Mouse (Mus musculus) spleen, adult 2 months (tissue): ENCODE data around the gene Sugp1.

Experiments
- CTCF ChIP-seq: fragments of 200-500 bp; IDR thresholded peaks from 2 replicates; pipeline ENCODE4 v1.5.1; 2011; ENCODE audit warnings: mild to moderate bottlenecking, inconsistent platforms; ENCODE audit not compliant: insufficient read depth, insufficient read length, insufficient replicate concordance; ENCODE audit errors: extremely low read depth
- POLR2A ChIP-seq: fragments of 200-500 bp; IDR thresholded peaks from 2 replicates; pipeline ENCODE4 v1.6.1; 2011; ENCODE audit warnings: low read depth, low read length, inconsistent platforms

DNA sequence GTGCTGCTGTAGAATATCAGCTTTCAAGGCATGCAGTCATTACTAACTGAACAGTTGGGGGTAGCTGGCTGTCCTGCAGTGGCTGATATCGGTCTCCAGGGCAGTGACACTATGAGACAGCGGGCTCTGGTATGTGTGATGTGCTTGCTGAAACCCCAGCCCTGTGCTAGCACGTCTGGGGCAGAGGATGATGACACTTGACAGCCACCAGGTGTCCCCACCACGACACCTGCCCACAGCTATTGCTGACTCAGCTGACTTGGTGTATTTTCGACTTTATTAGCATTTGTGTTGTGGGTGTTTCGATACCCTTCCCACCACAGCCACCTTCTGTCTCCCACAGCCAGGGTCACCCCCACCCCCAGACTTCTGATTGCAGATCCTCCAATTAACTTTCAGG lies 61.9 kb downstream of the Sugp1 start:
- TF ChIP-seq POLR2A (no peak), CTCF (peak; percentile 89; the same call in 1 of the 2 replicates)
